Mouse (Mus musculus) kidney, postnatal 0 days (tissue): ENCODE measurements around the gene Asl. TPM values are rescaled to one million over a fixed set of nuclear protein-coding genes. Genes with fewer than 3 reads are reported as not detected.
A peak's percentile ranks its signal among the peaks of the same experiment; 100 is the strongest.

Experiments used
- ATAC-seq: fragments of 200-750 bp; cut with Nextera tagmentation; replicated peaks from 2 replicates; pipeline ENCODE4 v1.8.0; 2017; ENCODE audit warnings: low read depth, moderate number of reproducible peaks, moderate TSS enrichment, moderate library complexity; ENCODE audit not compliant: low FRiP score
- DNase-seq: peaks from one replicate; pipeline ENCODE4 v3.0.0-alpha.2; 2016; ENCODE audit warnings: low spot score
- H3K27ac ChIP-seq: fragments of 300-500 bp; sonication (generic); 2 replicates; pipeline ENCODE4 v1.5.1; 2014; ENCODE audit warnings: mild to moderate bottlenecking
- H3K27me3 ChIP-seq: fragments of 300-500 bp; sonication (generic); 2 replicates; pipeline ENCODE4 v1.6.1; 2014; ENCODE audit warnings: low read length, mixed read lengths; ENCODE audit not compliant: insufficient read depth
- H3K36me3 ChIP-seq: fragments of 300-500 bp; sonication (generic); 2 replicates; pipeline ENCODE4 v1.6.1; 2014; ENCODE audit warnings: low read length, mixed read lengths; ENCODE audit not compliant: insufficient read depth
- H3K4me1 ChIP-seq: fragments of 300-500 bp; sonication (generic); replicated peaks from 2 replicates; pipeline ENCODE4 v1.6.1; 2014; ENCODE audit warnings: antibody characterized with exemption, low read length, mixed read lengths; ENCODE audit not compliant: insufficient read depth
- H3K4me2 ChIP-seq: fragments of 300-500 bp; sonication (generic); 2 replicates; pipeline ENCODE4 v1.6.1; 2014; ENCODE audit warnings: mild to moderate bottlenecking, low read length, moderate library complexity, mixed read lengths
- H3K4me3 ChIP-seq: fragments of 300-500 bp; sonication (generic); replicated peaks from 2 replicates; pipeline ENCODE4 v1.5.1; 2014; ENCODE audit warnings: low read depth, low read length
- H3K9ac ChIP-seq: fragments of 300-500 bp; sonication (generic); 2 replicates; pipeline ENCODE4 v1.6.1; 2014; ENCODE audit warnings: low read depth, low read length
- H3K9me3 ChIP-seq: fragments of 300-500 bp; sonication (generic); replicated peaks from 2 replicates; pipeline ENCODE4 v1.6.1; 2016; ENCODE audit warnings: low read length, inconsistent platforms, mixed read lengths
- CTCF ChIP-seq: IDR thresholded peaks from 2 replicates; pipeline ENCODE4 v1.5.1; 2016; ENCODE audit warnings: antibody characterized with exemption, low read depth, mild to moderate bottlenecking, moderate library complexity
- WGBS: fragments of 180-500 bp; shearing (Covaris S2); extraction: QIAGEN DNeasy Blood & Tissue Kit; methylation state at CpG from one replicate; pipeline ENCODE4 v1.1.7; 2014; 5-methylcytosine and 5-hydroxymethylcytosine counted together
- polyA plus RNA-seq: library from polyadenylated mRNA; unstranded; fragments of >200 nt; fragmentation: Nextera tagmentation; extraction: Ambion mirVana; gene quantifications from 2 replicates; pipeline ENCODE4 v1.2.1, GENCODE M21; 2015

The Asl gene
- 86.4 and 94.1 TPM in 2 replicates for polyA plus RNA-seq

DNA sequence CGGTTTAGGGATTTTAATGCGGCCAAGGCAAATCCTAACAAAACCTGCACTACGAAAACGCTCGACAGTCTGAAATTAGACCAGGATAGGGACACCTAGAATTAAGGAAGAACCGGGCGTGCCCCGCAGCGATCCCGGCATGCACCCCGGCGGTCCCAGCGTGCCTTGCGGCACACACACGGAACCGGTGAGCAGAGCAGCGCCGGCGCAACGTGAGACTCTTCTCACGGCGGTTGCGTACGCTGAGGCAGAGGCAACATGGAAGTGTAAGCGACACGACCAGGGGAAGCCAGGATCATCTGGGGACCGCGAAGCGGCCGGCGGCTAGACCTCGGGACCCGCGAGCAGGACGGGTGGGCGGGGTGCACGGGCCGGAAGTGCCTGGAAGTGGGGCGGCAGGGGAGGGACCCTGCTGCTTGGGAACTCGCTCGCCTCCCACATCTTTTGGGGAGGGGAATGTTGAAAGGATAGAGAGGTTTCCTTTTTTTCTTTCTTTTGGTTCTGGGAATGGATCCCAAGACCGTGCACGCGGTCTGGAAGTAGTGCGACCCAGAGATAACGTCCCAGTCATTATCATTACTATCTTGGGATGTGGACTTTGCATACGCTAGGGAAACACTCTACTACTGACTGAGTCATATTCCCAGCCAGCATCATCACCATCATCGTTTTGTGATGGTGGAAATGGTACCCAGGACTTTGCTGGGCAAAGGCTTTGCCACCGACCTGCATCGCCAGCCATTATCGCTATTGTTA, at the start of gene Asl, which contains the start of gene Crcp:
Gene Asl (minus strand): TSS at position 106 of the 756 bp plus-strand sequence.
Gene Crcp (plus strand): TSS at position 149 of the 756 bp plus-strand sequence.
- WGBS, result 1% methylated on average over 51 of the region's 51 CpGs
- Histone ChIP-seq H3K4me3 (peak within 1 kb of the TSS; percentile 68), H3K4me1 (no peaks in the 10 kb centered on the region), H3K27me3 (no peaks in the 10 kb centered on the region), H3K9ac (peak within 1 kb of the TSS; percentile 77), H3K36me3 (no peaks in the 10 kb centered on the region), H3K4me2 (peak within 1 kb of the TSS; percentile 73), H3K27ac (peak within 1 kb of the TSS; percentile 95), H3K9me3 (no peaks in the 10 kb centered on the region)
- DNase-seq (peak; percentile 82), ATAC-seq (peak; percentile 77)
- TF ChIP-seq CTCF, result no peak

DNA sequence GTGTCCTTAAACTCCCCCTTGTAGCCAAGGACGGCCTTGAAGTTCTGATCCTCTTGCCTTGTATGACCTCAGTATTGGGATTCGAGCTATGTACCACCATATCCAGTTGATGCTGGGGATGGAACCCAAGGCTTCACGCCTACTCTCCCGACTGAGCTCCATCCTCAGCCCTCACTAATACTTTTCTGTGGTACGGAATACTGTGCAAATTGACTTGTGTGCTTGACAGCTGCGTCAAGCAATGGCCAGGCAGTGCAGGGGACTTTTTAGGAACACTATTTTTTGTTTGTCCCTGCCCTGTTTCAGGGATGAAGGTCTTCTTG, 49.7 kb upstream of the Asl start:
- H3K9me3 ChIP-seq, result 0 out of 2 replicates have a peak, but pooled peaks cover 4% of the 10 kb centered on the region
- peak overlapping the region; percentile 21; the same call in 1 of the 2 replicates for H3K27ac ChIP-seq
- H3K4me2 ChIP-seq, result peak overlapping the region; percentile 90
- H3K4me3 ChIP-seq, result peak overlapping the region; percentile 64
- TF ChIP-seq CTCF, result no peak
- H3K36me3 ChIP-seq, result no peaks in the 10 kb centered on the region
- H3K4me1 ChIP-seq, result no peaks in the 10 kb centered on the region
- ATAC-seq (0 out of 2 replicates have a peak, but pooled peaks have one; percentile 1), DNase-seq (no peak)
- H3K27me3 ChIP-seq, result no peaks in the 10 kb centered on the region
- WGBS, result 38% methylated on average over 6 of the region's 6 CpGs
- H3K9ac ChIP-seq, result peak overlapping the region; percentile 81; the same call in 1 of the 2 replicates

DNA sequence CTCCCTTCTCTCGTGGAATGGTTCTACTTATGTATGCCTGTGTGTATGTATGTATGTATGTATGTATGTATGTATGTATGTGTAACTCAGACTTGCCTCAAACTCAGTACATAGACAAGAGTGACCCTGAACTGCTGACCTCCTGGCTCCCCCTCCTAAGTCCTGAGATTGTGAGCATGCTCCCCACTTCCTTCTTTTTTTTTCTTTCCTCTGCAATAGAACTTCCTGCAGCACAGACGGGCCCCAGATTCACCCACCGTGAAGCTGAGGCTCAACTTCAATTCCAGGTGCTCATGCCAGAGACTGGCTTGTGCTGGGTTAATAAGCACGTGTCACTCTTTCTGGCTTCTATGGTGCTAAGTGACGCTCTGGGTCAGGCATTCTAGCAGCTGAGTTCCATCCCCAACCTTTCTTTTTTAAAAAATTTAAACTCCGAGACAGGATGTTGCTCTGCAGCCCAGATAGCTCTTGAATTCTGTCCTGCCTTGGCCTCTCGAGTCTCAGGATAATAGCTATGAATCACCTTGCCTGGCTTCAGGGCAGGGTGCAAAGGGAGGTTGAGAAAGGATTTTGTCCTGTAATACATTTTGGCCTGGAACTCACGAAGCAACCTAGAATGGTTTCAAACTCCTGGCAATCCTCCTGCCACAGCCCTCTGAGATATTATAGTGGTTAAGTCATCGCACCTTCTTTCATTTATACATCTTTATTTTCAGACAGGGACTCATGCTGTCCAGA, 49.2 kb upstream of the Asl start:
- Histone ChIP-seq H3K9ac (no peak overlapping the region), H3K27ac (no peak overlapping the region), H3K4me2 (no peak overlapping the region), H3K36me3 (no peaks in the 10 kb centered on the region), H3K27me3 (no peaks in the 10 kb centered on the region), H3K4me1 (no peaks in the 10 kb centered on the region), H3K9me3 (0 out of 2 replicates have a peak, but pooled peaks cover 4% of the 10 kb centered on the region), H3K4me3 (no peak overlapping the region)
- DNase-seq (no peak), ATAC-seq (no peak)
- 52% methylated on average over 9 of the region's 9 CpGs for WGBS
- no peak for TF ChIP-seq CTCF

DNA sequence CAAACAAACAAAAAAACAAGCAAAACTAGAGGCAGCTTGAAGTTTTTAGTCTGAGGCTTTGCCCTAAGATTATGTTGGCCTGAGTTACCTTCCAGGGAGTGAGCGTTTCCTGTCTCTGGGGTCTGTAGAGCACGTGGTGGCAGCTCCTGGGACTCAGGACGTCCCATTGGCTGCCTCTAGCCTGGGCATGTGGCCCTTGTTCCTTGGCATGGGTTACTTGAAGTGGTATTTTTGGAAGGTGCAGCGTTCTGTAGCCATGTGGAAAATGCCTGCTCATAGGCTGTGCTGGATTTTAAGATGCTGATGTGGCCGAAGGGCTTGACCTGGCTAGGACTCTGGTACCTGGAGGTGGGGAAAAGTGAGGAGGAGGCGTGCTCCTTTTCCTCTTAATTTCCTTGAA, 47.3 kb upstream of the Asl start:
- Histone ChIP-seq H3K4me1 (no peaks in the 10 kb centered on the region), H3K9me3 (0 out of 2 replicates have a peak, but pooled peaks cover under 1% of the 10 kb centered on the region), H3K27me3 (no peaks in the 10 kb centered on the region), H3K9ac (no peak overlapping the region), H3K36me3 (no peaks in the 10 kb centered on the region), H3K4me2 (no peak overlapping the region), H3K27ac (no peak overlapping the region), H3K4me3 (no peak overlapping the region)
- ATAC-seq (no peak), DNase-seq (no peak)
- TF ChIP-seq CTCF, result no peak
- WGBS, result 58% methylated on average over 6 of the region's 6 CpGs

DNA sequence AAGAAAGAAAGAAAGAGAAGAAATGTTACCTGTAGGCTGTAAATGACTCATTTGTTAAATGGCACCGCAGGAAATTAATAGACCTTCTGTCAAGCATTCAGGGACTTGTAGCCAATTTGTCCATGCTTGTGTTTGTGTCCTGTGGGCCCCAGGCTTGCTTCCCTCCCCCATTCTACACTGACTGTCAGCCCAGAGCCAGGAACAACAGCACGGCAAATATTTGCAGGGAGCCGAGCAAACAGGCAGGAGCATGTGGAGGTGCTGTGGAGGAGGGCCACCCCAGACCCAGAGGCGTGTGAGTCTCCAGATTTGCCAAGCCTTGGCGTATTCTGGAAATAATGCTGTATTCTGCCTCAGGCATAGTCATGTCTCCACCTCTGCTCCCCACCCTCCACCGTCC, 45.4 kb upstream of the Asl start:
- whole genome bisulfite sequencing, result 69% methylated on average over 6 of the region's 6 CpGs
- Histone ChIP-seq H3K4me1 (no peaks in the 10 kb centered on the region), H3K27me3 (no peaks in the 10 kb centered on the region), H3K4me2 (no peak overlapping the region), H3K9ac (no peak overlapping the region), H3K9me3 (no peaks in the 10 kb centered on the region), H3K4me3 (no peak overlapping the region), H3K36me3 (no peaks in the 10 kb centered on the region), H3K27ac (no peak overlapping the region)
- TF ChIP-seq CTCF, result no peak
- DNase-seq (no peak), ATAC-seq (no peak)

DNA sequence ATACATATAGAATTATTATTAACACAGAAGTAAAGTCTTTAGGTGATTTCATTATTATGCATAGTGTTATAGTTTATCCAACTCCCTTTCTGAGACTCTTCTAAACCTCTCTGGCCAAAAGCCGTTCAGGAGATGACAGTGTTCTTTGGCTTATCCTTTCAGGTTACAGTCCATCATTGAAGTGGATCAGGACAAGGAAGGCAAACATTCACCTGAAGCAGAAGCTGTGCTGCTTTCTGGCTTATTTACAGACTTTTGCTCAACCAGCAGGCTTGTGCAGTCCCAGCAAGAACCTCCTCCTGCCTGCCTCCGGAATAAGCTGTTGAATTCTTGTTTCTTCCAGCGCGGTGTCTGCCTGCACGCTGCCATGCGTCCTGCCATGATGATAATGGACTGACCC, 44.0 kb upstream of the Asl start, which contains the start of gene Tpst1:
Gene Tpst1 (plus strand): TSS at position 301 of the 400 bp plus-strand sequence.
- Histone ChIP-seq H3K36me3 (no peaks in the 10 kb centered on the region), H3K27me3 (no peaks in the 10 kb centered on the region), H3K4me3 (no peak within 1 kb of the TSS), H3K9me3 (no peaks in the 10 kb centered on the region), H3K9ac (no peak within 1 kb of the TSS), H3K4me1 (no peaks in the 10 kb centered on the region; the same call in 1 of the 2 replicates), H3K4me2 (no peak within 1 kb of the TSS), H3K27ac (no peak within 1 kb of the TSS)
- no peak for DNase-seq
- 92% methylated on average over 6 of the region's 6 CpGs for WGBS
- ATAC-seq, result no peak
- TF ChIP-seq CTCF, result no peak
